ENCODE assay signal across 9 mouse cellular contexts in the genomic region with DNA sequence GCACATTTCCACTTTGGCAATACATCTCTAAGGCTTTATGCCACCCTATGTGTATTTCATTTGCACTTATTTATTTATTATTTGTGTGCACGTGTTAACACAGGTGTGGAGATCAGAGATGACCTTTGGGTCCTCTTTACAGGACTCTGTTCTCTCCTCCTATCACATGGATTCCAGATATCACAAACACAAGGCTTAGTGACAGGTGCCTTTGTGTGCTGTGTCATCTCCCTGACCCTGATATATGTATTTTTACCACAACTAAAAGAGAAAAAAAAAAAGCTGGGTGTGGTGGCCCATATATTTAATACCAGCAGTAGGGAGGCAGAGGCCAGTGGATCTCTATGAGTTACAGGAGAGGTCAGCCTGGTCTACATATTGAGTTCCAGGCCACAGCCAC. TPM values are rescaled to one million over a fixed set of nuclear protein-coding genes. Genes with fewer than 3 reads are reported as not detected.
A peak's percentile ranks its signal among the peaks of the same experiment; 100 is the strongest.
DNase-seq lines count a peak whose midpoint lies in the region; ATAC-seq and TF ChIP-seq lines count a peak whose summit lies in the region.
"Had no signal": no experiment of that assay in that cellular context is flagged by ENCODE, and none has a peak within 500 bp of the region (broad histone marks: within the 10 kb centered on the region; RNA-seq: fewer than 3 reads in every experiment).

No protein-coding gene starts in this region.

- TF ChIP-seq EP300 in stomach, postnatal 0 days (optimal IDR thresholded peaks at IDR 0.05) = no peak

- peak overlapping the region; percentile 88; the same call in 1 of the 2 replicates for H3K27ac ChIP-seq in stomach, embryonic 14.5 days (ENCODE audit: low read length)
- no peak overlapping the region; the same call in 1 of the 2 replicates for H3K27ac ChIP-seq in stomach, postnatal 0 days (replicated peaks)
- peak overlapping the region; percentile 65; the same call in 1 of the 2 replicates for H3K27ac ChIP-seq in liver, embryonic 13.5 days
- H3K27ac ChIP-seq in stomach, embryonic 16.5 days (ENCODE audit: low read length) = no peak overlapping the region

- H3K9me3 ChIP-seq in stomach, embryonic 14.5 days (ENCODE audit: control insufficient read depth, low read depth, low read length) = no peaks in the 10 kb centered on the region
- H3K9me3 ChIP-seq in stomach, postnatal 0 days (ENCODE audit: control insufficient read depth, low read length) = no peaks in the 10 kb centered on the region
- no peaks in the 10 kb centered on the region for H3K9me3 ChIP-seq in liver, embryonic 13.5 days (replicated peaks)
- H3K9me3 ChIP-seq in stomach, embryonic 16.5 days (replicated peaks; ENCODE audit: control insufficient read depth, low read length) = no peaks in the 10 kb centered on the region

- H3K4me1 ChIP-seq in stomach, embryonic 14.5 days (ENCODE audit: control insufficient read depth, insufficient read depth, low read length) = peaks cover 4% of the 10 kb centered on the region; the same call in 1 of the 2 replicates
- peaks cover 3% of the 10 kb centered on the region; the same call in 1 of the 2 replicates for H3K4me1 ChIP-seq in stomach, postnatal 0 days (replicated peaks; ENCODE audit: control insufficient read depth, insufficient read depth)
- peaks cover 23% of the 10 kb centered on the region for H3K4me1 ChIP-seq in liver, embryonic 13.5 days (replicated peaks)
- H3K4me1 ChIP-seq in stomach, embryonic 16.5 days (ENCODE audit: control insufficient read depth, insufficient read depth, low read length) = peaks cover 6% of the 10 kb centered on the region; the same call in 1 of the 2 replicates

- peak; percentile 46 for DNase-seq in embryo, embryonic 10.5 days (ENCODE audit: low spot score)
- no peak for DNase-seq in embryo, embryonic 9.5 days (ENCODE audit: extremely low spot score)
- no peak for DNase-seq in stomach, postnatal 0 days (ENCODE audit: low spot score)
- no peak for DNase-seq in liver, embryonic 13.5 days
- no peak for DNase-seq in frontal cortex, postnatal 36 days (ENCODE audit: low spot score in 2 of 2)
- no peak for DNase-seq in layer of hippocampus, adult 9-10 months (ENCODE audit: low spot score)

- no peaks in the 10 kb centered on the region for H3K36me3 ChIP-seq in stomach, embryonic 14.5 days (ENCODE audit: control insufficient read depth, insufficient read depth, low read length)
- no peaks in the 10 kb centered on the region for H3K36me3 ChIP-seq in stomach, postnatal 0 days (ENCODE audit: control insufficient read depth, insufficient read depth, low read length)
- H3K36me3 ChIP-seq in liver, embryonic 13.5 days = no peaks in the 10 kb centered on the region
- no peaks in the 10 kb centered on the region for H3K36me3 ChIP-seq in stomach, embryonic 16.5 days (ENCODE audit: control insufficient read depth, insufficient read depth, low read length)

- TF ChIP-seq CTCF in stomach, postnatal 0 days (IDR thresholded peaks at IDR 0.05; ENCODE audit: low read depth) = no peak

- H3K9ac ChIP-seq in stomach, embryonic 14.5 days (replicated peaks; ENCODE audit: low read depth, low read length) = no peak overlapping the region
- H3K9ac ChIP-seq in stomach, postnatal 0 days (ENCODE audit: low read length) = no peak overlapping the region
- H3K9ac ChIP-seq in liver, embryonic 13.5 days = peak overlapping the region; percentile 73; the same call in 1 of the 2 replicates
- H3K9ac ChIP-seq in stomach, embryonic 16.5 days (ENCODE audit: low read length) = peak overlapping the region; percentile 64; the same call in 1 of the 2 replicates

- no peak overlapping the region; the same call in 1 of the 2 replicates for H3K4me3 ChIP-seq in stomach, embryonic 14.5 days (ENCODE audit: low read depth, low read length)
- no peak overlapping the region for H3K4me3 ChIP-seq in stomach, postnatal 0 days (ENCODE audit: low read depth, low read length)
- peak overlapping the region; percentile 51; the same call in 1 of the 2 replicates for H3K4me3 ChIP-seq in liver, embryonic 13.5 days (replicated peaks)
- H3K4me3 ChIP-seq in stomach, embryonic 16.5 days (replicated peaks; ENCODE audit: low read length) = no peak overlapping the region

- peak overlapping the region; percentile 46 for H3K4me2 ChIP-seq in stomach, embryonic 14.5 days (replicated peaks; ENCODE audit: low read depth, low read length)
- H3K4me2 ChIP-seq in stomach, postnatal 0 days (replicated peaks; ENCODE audit: low read depth) = no peak overlapping the region
- H3K4me2 ChIP-seq in liver, embryonic 13.5 days = peak overlapping the region; percentile 77
- H3K4me2 ChIP-seq in stomach, embryonic 16.5 days (ENCODE audit: low read depth, low read length) = peak overlapping the region; percentile 58; the same call in 1 of the 2 replicates

- no peak for ATAC-seq in stomach, embryonic 14.5 days (ENCODE audit: insufficient number of reproducible peaks, insufficient read depth, low FRiP score, low read depth)
- ATAC-seq in stomach, postnatal 0 days (ENCODE audit: low FRiP score, low TSS enrichment) = no peak
- no peak for ATAC-seq in liver, embryonic 13.5 days (ENCODE audit: low read depth)
- no peak for ATAC-seq in stomach, embryonic 16.5 days (ENCODE audit: insufficient read depth, low FRiP score)

- 57% methylated on average over 1 of the region's 1 CpGs for WGBS in stomach, embryonic 14.5 days
- WGBS in stomach, postnatal 0 days = 51% methylated on average over 1 of the region's 1 CpGs
- WGBS in liver, embryonic 13.5 days (ENCODE audit: insufficient replicate concordance) = 39% methylated on average over 1 of the region's 1 CpGs
- 41% methylated on average over 1 of the region's 1 CpGs for WGBS in stomach, embryonic 16.5 days

- H3K27me3 ChIP-seq in stomach, embryonic 14.5 days (ENCODE audit: control insufficient read depth, insufficient read depth, low read length) = no peaks in the 10 kb centered on the region
- no peaks in the 10 kb centered on the region for H3K27me3 ChIP-seq in stomach, postnatal 0 days (ENCODE audit: control insufficient read depth, insufficient read depth, low read length)
- no peaks in the 10 kb centered on the region for H3K27me3 ChIP-seq in liver, embryonic 13.5 days
- no peaks in the 10 kb centered on the region for H3K27me3 ChIP-seq in stomach, embryonic 16.5 days (ENCODE audit: control insufficient read depth, insufficient read depth, low read length)

RNA-seq across cellular contexts. Expression of a gene that starts 10.3 kb away (rescaled TPM):
- 1.9 TPM in 2 replicates for polyA plus RNA-seq in stomach, embryonic 14.5 days (2014; fragmentation: Nextera tagmentation; extraction: Ambion mirVana)
- polyA plus RNA-seq in stomach, postnatal 0 days (2015; fragmentation: Nextera tagmentation; extraction: Ambion mirVana) = 6.3 and 7.7 TPM in 2 replicates
- polyA plus RNA-seq in liver, embryonic 13.5 days (2015; fragmentation: Nextera tagmentation; extraction: Ambion mirVana) = not detected in 2 replicates
- polyA plus RNA-seq in stomach, embryonic 16.5 days (2015; fragmentation: Nextera tagmentation; extraction: Ambion mirVana) = 4.0 and 4.8 TPM in 2 replicates

RNA-seq across cellular contexts. Expression of a gene that starts 17.9 kb away (rescaled TPM):
- 41.7 and 44.3 TPM in 2 replicates for polyA plus RNA-seq in stomach, embryonic 14.5 days (2014; fragmentation: Nextera tagmentation; extraction: Ambion mirVana)
- polyA plus RNA-seq in stomach, postnatal 0 days (2015; fragmentation: Nextera tagmentation; extraction: Ambion mirVana) = 14.4 and 15.8 TPM in 2 replicates
- polyA plus RNA-seq in liver, embryonic 13.5 days (2015; fragmentation: Nextera tagmentation; extraction: Ambion mirVana) = 11.9 and 14.2 TPM in 2 replicates
- 32.7 and 33.5 TPM in 2 replicates for polyA plus RNA-seq in stomach, embryonic 16.5 days (2015; fragmentation: Nextera tagmentation; extraction: Ambion mirVana)

RNA-seq across cellular contexts. Expression of a gene that starts 32.7 kb away (rescaled TPM):
- not detected in 2 replicates for polyA plus RNA-seq in stomach, embryonic 14.5 days (2014; fragmentation: Nextera tagmentation; extraction: Ambion mirVana)
- not detected in 2 replicates for polyA plus RNA-seq in stomach, postnatal 0 days (2015; fragmentation: Nextera tagmentation; extraction: Ambion mirVana)
- 0.19 TPM in 1 of 2 replicates, not detected in the other for polyA plus RNA-seq in liver, embryonic 13.5 days (2015; fragmentation: Nextera tagmentation; extraction: Ambion mirVana)
- polyA plus RNA-seq in stomach, embryonic 16.5 days (2015; fragmentation: Nextera tagmentation; extraction: Ambion mirVana) = 0.39 and 0.40 TPM in 2 replicates
- polyA plus RNA-seq: large intestine, adult 2 months had no signal

RNA-seq across cellular contexts. Expression of a gene that starts 40.5 kb away (rescaled TPM):
- 11.5 and 15.1 TPM in 2 replicates for polyA plus RNA-seq in stomach, embryonic 14.5 days (2014; fragmentation: Nextera tagmentation; extraction: Ambion mirVana)
- polyA plus RNA-seq in stomach, postnatal 0 days (2015; fragmentation: Nextera tagmentation; extraction: Ambion mirVana) = 6.1 and 6.5 TPM in 2 replicates
- 6.5 and 6.7 TPM in 2 replicates for polyA plus RNA-seq in liver, embryonic 13.5 days (2015; fragmentation: Nextera tagmentation; extraction: Ambion mirVana)
- polyA plus RNA-seq in stomach, embryonic 16.5 days (2015; fragmentation: Nextera tagmentation; extraction: Ambion mirVana) = 9.3 and 9.6 TPM in 2 replicates

RNA-seq across cellular contexts. Expression of a gene that starts 40.6 kb away (rescaled TPM):
- 45.9 and 49.3 TPM in 2 replicates for polyA plus RNA-seq in stomach, embryonic 14.5 days (2014; fragmentation: Nextera tagmentation; extraction: Ambion mirVana)
- 18.9 and 22.5 TPM in 2 replicates for polyA plus RNA-seq in stomach, postnatal 0 days (2015; fragmentation: Nextera tagmentation; extraction: Ambion mirVana)
- 19.6 and 20.5 TPM in 2 replicates for polyA plus RNA-seq in liver, embryonic 13.5 days (2015; fragmentation: Nextera tagmentation; extraction: Ambion mirVana)
- 33.3 and 35.9 TPM in 2 replicates for polyA plus RNA-seq in stomach, embryonic 16.5 days (2015; fragmentation: Nextera tagmentation; extraction: Ambion mirVana)

Comparison
In these comparisons a context has a peak if more than half of its experiments do, and no peak if none do; other contexts are left out.
1. H3K27ac ChIP-seq: peak in stomach, embryonic 14.5 days (single experiment) and liver, embryonic 13.5 days (single experiment); none in stomach, postnatal 0 days (single experiment) and stomach, embryonic 16.5 days (single experiment).
2. H3K9ac ChIP-seq: peak in liver, embryonic 13.5 days (single experiment) and stomach, embryonic 16.5 days (single experiment); none in stomach, embryonic 14.5 days (single experiment) and stomach, postnatal 0 days (single experiment).